Mouse (Mus musculus) ovary, postnatal 14 days (tissue): ENCODE data around the gene Cux1.

Experiments used
- DNase-seq: peaks from one replicate; pipeline ENCODE4 v3.0.0; 2022; ENCODE audit warnings: low spot score

Cux1 gene

GRCm38 (mm10) chr5:136535976-136536725, 31.1 kb downstream of the Cux1 start:
- DNase-seq: no peak

- DNase-seq: no peak
Measured at GRCm38 (mm10) chr5:136535204-136535603, 32.1 kb downstream of the Cux1 start.

- DNase-seq: no peak
Measured at GRCm38 (mm10) chr5:136533371-136534276, 33.7 kb downstream of the Cux1 start.

GRCm38 (mm10) chr5:136531674-136532365, 35.5 kb downstream of the Cux1 start:
- DNase-seq: no peak

DNA sequence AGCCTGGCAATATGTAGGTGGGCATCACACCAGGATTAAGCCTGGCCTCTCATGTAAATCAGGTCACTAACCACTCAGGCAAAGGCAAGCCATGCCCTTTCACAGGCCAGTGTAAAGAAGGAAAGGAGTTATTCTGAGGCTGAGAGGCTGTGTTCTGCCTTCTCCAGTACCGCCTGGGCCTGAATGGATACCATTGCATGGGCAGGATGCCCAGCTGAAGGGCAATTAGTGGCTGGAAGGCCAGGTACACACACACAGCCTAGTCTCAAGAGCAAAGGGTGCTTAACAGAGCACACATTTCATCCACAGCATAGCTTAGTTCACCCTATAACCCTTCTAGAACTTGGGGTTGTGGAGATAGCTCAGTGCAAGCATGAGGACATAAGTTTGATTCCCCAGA, 36.4 kb downstream of the Cux1 start:
- no peak for DNase-seq

DNA sequence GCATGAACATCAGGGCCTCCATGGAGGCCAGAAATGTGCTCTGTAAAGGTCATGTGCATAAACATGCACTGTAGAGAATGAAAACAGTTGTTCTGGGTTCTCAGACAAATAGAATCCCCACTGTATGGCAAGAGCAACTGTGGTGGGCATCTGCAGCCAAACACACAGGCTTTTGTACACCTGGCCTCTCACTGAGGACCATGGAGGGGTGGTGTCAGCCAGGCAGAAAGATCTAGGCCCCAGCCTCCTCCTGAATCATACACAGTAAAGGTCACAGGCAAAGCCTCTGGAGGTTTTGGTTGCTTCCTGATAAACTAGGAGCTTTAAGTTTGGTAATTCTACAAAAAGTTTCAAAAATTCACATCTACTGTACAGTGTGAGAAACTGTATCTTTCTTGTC, 38.1 kb downstream of the Cux1 start:
- DNase-seq: no peak

- DNase-seq: no peak
Measured at GRCm38 (mm10) chr5:136527871-136528270, 39.4 kb downstream of the Cux1 start.

DNA sequence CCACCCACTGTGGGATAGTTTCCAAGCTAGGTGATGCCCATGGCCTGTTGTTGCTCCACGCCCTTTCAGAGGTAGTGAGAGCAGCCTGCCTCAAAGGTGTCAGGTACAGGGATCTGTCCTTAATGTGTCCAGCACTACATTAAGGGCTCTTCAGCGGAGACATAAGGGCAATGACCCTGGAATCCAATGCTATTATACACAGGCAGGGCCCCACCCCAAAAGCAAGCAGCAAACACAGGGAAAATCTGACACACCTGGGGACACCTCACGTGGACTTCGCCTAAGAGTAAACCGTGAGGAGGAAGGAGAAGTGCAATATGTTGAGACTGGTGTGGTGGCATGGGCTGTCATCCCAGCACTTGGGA, 40.8 kb downstream of the Cux1 start:
- no peak for DNase-seq

DNA sequence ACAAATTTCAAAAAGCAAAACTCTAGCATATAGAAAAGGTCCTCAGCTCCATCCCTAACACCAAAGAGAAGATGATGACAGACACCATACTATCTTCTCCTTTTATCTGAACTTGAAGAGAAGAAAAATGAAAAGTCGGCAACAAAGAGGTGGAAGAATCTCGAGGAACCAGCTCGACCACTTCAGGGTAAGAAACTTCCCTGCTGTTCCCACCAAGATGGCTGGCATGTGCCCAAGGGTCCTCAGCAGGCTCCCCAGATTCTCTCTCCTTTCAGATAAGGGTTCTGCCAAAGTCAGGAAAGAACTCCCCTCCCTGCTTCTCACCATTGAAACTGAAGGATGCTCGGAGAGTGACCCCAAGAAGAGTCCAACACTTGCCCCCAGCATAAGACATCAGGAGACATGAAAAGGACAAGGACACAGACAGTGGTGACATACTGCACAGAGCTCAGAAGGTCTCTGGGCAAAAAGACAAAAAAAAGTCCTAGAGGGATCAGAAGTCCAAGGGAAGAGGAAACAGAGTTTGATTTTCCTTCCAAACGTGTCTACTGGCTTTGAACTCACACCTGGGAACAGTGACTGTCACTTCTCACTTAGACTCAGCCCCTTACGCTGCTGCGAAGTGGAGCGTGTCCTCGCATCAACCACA, 41.3 kb downstream of the Cux1 start:
- no peak for DNase-seq

- no peak for DNase-seq
Measured at GRCm38 (mm10) chr5:136522843-136523463, 44.3 kb downstream of the Cux1 start.

DNA sequence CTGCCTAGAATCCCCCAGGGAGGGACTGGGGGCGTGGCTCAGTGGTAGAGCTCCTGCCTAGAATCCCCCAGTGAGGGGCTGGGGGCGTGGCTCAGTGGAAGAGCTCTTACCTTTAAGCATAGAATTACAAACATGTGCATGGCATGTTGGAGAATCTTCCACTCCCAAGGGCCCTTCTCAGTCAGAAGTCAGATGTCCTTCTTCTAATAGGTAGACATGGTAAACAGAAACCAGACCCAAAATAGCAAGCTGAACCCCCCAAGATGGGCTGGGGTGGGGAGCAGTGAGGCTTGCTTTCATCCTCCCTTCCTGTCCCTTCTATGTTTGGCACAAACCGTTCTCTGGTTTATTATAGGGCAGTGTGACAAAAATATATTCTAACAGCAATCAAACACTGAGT, 45.6 kb downstream of the Cux1 start:
- no peak for DNase-seq

DNA sequence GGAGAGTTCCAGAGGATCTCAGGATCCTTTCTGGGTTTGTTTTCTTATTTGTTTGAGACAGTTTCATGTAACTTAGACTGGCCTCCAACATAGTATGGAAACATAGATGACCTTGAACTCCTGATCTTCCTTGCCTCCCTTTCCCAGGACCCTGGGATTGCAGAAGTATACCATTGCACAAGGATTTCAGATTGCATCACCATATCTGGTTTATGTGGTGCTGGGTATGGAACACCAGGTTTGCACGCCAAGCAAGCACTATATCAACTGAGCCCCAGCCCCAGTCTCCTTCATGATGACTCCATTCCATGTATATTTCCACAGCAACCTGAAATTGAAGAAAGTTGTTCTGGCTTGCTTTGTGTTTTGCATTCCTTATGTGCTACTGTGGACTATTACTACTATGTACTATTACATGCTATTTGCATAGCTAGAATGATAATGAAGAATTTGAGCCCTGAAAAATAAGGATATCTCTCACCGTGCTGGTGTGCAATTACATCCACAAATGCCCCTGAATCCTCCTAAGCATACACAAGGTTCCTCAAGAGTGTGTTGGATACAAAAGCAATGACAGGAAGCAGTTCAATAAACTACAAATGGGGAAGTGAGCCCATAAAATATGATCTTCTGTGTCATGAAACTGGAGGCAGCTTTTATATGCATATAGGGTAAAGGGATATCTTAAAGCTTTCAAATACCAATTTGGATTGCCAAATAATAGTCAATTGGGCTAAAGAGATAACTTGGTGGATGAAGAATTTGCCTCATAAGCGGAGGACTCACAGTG, 48.4 kb downstream of the Cux1 start:
- DNase-seq: no peak

DNA sequence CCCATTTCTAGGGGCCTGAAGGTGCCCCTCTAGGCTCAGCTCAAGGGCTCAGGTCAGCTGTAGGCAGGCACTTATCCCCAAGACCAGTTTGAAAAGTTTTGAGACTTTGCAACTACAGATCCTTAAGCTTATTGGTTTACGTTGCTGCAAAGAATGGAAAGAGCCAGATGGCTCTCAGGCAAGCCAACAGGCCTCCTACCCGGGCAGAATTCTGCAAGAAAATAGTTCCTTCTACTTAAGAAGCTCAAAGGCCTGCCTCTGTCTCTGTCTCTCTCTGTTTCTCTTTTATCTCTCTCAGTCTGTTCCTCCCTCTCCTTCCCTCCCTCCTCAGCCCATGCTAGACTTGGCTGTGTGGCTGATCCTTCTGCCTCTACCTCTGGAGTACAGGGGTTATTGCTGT, 49.8 kb downstream of the Cux1 start:
- DNase-seq: no peak

- DNase-seq: no peak
Measured at GRCm38 (mm10) chr5:136516593-136516992, 50.7 kb downstream of the Cux1 start.

DNA sequence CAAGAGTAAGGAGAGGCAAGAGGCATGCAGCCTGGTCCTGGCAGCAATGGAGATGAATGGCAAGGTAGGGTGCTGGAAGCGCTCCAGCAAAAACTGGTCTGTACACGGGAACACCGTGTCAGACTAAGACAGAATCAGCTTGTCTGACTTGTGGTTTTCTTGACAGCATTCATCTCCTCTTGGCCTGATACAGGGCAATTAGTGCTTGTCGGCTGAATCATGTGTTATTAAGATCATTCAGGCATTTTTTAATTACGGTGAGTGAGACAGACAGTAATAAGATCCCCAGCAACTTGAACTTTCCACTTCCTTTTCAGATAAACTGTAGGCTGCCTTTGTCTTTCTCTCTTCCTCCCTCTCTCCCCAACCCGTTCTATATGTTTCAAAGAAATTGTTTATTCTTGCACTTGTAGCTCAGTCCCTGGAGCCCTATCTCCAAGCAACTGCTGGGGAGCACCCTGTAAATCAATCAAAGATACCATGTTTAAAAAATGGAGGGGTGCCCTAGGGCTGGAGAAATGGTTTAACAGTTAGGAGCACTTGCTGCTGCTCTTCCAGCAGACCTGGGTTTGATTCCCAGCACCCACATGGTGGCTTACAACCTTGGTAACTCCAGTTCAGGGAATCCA, 53.1 kb downstream of the Cux1 start:
- DNase-seq: no peak

- no peak for DNase-seq
Measured at GRCm38 (mm10) chr5:136512103-136512674, 55.1 kb downstream of the Cux1 start.

DNA sequence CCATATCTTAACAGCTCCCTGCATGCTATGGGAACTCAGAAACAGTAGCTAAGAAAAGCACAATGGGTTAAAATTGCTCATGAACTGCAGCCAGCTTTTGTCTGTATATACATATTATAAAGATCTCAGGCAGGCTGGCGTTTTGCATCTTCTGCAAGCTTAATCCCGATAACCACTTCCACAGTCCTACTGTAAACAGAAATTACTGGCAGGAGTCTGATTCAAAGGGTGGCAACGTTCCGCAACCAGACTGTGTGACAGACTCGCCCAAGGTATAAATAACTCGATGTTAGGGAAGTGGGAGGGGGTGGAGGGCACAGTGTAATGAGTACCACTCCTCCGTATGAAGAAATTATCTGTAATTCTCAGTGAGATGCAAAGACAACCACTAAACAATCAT, 55.9 kb downstream of the Cux1 start:
- no peak for DNase-seq

DNA sequence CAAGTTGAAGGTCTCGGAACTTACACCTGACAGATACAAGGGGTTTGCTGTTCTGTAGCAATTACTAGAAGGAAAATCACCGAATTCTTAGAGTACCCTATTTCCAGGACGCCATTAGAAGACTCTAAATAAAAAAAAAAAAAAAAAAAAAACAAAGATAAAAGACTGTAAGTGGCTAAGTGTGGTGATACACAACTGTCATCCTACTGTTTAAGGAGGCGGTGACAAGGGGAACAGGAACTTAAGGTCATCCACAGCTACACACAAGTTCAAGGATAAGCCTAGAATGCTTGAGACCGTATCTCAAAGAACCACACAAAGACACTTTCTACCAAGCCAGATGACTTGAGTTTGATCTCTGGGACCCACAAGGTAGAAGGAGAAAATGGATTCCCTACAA, 56.7 kb downstream of the Cux1 start:
- DNase-seq: no peak

- no peak for DNase-seq
Measured at GRCm38 (mm10) chr5:136507629-136508028, 59.7 kb downstream of the Cux1 start.

DNA sequence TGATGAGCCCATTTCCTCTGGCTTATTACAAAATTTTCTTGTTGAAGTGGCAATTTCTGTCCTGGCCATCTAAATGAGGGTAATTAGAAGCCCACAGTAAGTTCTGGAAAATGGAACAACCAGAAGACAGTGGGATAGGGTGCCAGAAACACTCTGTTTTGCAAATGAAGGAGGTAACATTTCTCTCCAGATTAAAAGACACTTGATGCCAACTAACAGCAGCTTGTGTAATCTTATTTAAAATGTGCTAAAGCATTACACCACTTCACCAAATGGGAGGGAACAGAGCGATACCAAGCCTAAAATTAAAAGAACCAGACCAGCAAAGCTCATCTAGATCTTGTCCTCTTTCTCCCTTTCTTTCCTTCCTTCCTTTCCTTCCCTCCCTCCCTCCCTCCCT, 61.0 kb downstream of the Cux1 start:
- no peak for DNase-seq
